Mouse (Mus musculus) C2C12 (cell line): ENCODE measurements around the gene Plpp4.

Experiments
- CEBPB ChIP-seq: IDR thresholded peaks from one replicate; pipeline ENCODE4 v1.6.1; 2011; ENCODE audit warnings: low read depth, mild to moderate bottlenecking, control low read depth, moderate library complexity
- CTCF ChIP-seq: IDR thresholded peaks from one replicate; pipeline ENCODE4 v1.5.1; 2011; ENCODE audit not compliant: control insufficient read depth, insufficient read depth, insufficient read length
- FOSL1 ChIP-seq: IDR thresholded peaks from one replicate; pipeline ENCODE4 v1.8.0; 2011; ENCODE audit warnings: mild to moderate bottlenecking, low read length; ENCODE audit not compliant: poor library complexity, insufficient read depth, severe bottlenecking
- MAX ChIP-seq: IDR thresholded peaks from one replicate; pipeline ENCODE4 v1.6.1; 2011; ENCODE audit warnings: mild to moderate bottlenecking, control low read depth
- MYOD1 ChIP-seq: IDR thresholded peaks from one replicate; pipeline ENCODE4 v1.6.1; 2011; ENCODE audit warnings: low read depth; ENCODE audit not compliant: control insufficient read depth, insufficient read length
- MYOG ChIP-seq: IDR thresholded peaks from one replicate; pipeline ENCODE4 v1.6.1; 2011; ENCODE audit not compliant: control insufficient read depth, insufficient read length; ENCODE audit errors: extremely low read depth
- USF1 ChIP-seq: IDR thresholded peaks from one replicate; pipeline ENCODE4 v1.6.1; 2011; ENCODE audit warnings: low read depth, mild to moderate bottlenecking, control low read depth, moderate library complexity

GRCm38 (mm10) chr7:129250981-129251380 lies 5.8 kb upstream of the Plpp4 start:
- TF ChIP-seq CTCF (no peak), MAX (no peak), FOSL1 (no peak), CEBPB (no peak), MYOG (no peak), USF1 (no peak), MYOD1 (no peak)
